Mouse (Mus musculus) granulocyte monocyte progenitor cell, adult 5-6 weeks (primary cell): ENCODE data around the gene Klrk1. TPM values are rescaled to one million over a fixed set of nuclear protein-coding genes. Genes with fewer than 3 reads are reported as not detected.
"Not testable (repeated sequence)": the region's sequence is repeated elsewhere in the genome, so short reads cannot be mapped to it uniquely, and the experiment has no call there.

Source experiments
- ATAC-seq: replicated peaks from 2 replicates; pipeline ENCODE4 v1.8.0; 2016; ENCODE audit warnings: mild to moderate bottlenecking, moderate TSS enrichment, inconsistent platforms; ENCODE audit not compliant: poor library complexity, severe bottlenecking
- total RNA-seq, 2 experiments: library from RNA; stranded (forward) in 1 of 2; stranded (reverse) in 1 of 2; fragments of 200-712, 200-1000 nt in 1 of 2; fragments of >200 nt in 1 of 2; fragmentation: Nextera tagmentation in 1 of 2; gene quantifications; 2 replicates each; pipeline ENCODE4 v1.2.3; 2014 to 2017

The Klrk1 gene
- total RNA-seq (2014; fragmentation: Nextera tagmentation) (6.0 and 8.4 TPM in 2 replicates), total RNA-seq (2017) (9.8 and 14.1 TPM in 2 replicates)

DNA sequence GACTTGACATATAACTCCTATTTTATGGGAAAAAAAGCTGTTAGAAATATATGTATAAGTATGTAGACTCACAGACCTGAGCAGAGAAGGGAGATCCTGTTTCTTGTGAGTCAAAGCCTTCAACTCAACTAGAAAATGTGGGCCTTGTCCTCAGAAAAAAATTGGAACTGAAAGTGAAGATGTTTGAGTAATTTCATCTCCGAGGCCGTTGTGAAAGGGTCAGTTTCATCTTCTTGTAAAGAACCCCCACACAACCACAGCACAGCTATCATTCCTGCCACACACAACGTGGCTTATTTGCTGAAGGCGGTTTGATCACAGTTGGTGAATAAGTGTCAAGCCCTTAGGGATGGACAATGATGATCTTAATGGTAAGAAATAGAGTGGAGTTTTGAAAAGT is at the start of gene Klrk1:
TSS of gene Klrk1 (minus strand) at position 130 of the 400 bp plus-strand sequence.
- peak; percentile 97 for ATAC-seq

DNA sequence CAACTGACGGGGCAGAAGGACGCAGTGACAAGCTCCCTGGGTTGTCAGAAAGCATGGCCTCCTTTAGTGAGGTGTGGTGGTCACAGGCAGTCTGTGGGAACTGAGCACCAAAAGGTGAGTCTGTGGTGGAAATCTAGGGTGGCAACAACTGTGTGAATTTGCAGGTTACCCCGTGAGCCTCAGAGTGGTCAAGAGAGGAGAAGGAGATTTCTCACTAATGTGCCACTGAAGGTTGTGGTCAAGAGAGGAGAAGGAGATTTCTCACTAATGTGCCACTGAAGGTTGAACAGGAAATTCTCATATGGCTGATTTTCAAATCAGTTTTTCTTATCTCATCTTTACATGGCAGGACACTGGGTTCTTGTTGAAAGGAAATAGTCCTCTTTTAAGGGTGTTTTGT is 37.6 kb upstream of the Klrk1 start:
- not testable (repeated sequence) for ATAC-seq

DNA sequence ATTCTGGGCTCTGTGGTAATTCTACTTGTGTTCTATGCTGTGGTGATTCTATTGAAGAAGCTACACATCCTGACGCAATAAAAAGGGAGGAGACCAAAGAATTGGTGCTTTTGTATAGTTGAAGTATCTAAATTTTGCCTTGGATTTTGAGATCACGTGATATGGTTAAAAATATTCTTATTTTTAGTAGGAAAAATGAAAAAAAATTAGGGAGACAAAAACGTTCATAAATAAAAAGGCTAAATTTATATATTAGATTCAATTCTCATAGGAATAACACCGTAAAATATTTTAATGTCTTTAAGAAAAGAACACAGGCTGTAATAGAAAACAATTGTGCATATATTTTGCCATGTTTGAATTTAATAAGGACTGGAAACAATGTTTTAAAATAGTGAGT is 36.9 kb upstream of the Klrk1 start, which contains the start of gene Klrc2:
TSS of gene Klrc2 (minus strand) at position 101 of the 400 bp plus-strand sequence.
- not testable (repeated sequence) for ATAC-seq

DNA sequence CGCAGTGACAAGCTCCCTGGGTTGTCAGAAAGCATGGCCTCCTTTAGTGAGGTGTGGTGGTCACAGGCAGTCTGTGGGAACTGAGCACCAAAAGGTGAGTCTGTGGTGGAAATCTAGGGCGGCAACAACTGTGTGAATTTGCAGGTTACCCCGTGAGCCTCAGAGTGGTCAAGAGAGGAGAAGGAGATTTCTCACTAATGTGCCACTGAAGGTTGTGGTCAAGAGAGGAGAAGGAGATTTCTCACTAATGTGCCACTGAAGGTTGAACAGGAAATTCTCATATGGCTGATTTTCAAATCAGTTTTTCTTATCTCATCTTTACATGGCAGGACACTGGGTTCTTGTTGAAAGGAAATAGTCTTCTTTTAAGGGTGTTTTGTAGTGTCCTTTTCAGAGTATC is 20.4 kb upstream of the Klrk1 start:
- ATAC-seq, result not testable (repeated sequence)

DNA sequence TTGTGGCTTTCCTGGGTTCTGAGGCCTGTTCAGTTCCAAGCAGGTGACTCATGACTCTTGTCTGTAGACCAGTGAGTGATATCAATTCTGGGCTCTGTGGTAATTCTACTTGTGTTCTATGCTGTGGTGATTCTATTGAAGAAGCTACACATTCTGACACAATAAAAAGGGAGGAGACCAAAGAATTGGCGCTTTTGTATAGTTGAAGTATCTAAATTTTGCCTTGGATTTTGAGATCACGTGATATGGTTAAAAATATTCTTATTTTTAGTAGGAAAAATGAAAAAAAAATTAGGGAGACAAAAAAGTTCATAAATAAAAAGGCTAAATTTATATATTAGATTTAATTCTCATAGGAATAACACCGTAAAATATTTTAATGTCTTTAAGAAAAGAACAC is 19.6 kb upstream of the Klrk1 start, which contains the start of gene Klrc3:
TSS of gene Klrc3 (minus strand) at position 101 of the 400 bp plus-strand sequence.
- not testable (repeated sequence) for ATAC-seq

DNA sequence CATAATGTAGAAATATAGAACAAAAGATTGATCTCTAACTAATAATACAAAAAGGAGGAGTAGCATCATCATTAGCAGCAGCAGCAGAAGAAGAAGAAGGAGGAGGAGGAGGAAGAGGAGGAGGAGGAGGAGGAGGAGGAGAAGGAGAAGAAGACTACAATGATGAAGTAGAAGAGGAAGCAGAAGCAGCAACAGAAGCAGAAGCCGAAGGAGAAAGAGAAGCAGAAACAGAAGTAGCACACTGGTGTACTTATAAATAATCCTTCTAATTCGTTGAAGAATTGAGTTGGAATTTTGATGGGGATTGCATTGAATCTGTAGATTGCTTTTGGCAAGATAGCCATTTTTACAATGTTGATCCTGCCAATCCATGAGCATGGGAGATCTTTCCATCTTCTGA is 7.4 kb upstream of the Klrk1 start:
- peak; percentile 56 for ATAC-seq

DNA sequence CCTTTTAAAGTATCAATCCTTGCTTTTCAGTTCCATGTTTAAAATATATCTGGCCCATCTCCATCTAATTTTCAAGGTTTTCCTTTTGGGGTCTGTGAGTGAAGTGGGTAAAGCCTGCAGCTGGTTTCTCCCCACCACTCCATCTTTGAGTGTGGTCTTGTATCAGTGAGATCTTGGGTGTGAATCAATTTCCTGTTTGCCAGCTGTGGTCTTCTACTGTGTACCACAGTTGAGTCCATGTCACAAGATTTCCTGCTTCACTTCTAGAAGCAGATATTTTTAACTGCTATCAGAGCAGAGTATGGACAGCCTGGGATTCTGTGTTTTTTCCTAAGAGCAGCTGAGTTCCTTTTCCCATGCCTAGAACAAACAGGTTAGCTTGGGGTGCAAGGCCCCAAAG is 15.3 kb downstream of the Klrk1 start:
- peak; percentile 95 for ATAC-seq

DNA sequence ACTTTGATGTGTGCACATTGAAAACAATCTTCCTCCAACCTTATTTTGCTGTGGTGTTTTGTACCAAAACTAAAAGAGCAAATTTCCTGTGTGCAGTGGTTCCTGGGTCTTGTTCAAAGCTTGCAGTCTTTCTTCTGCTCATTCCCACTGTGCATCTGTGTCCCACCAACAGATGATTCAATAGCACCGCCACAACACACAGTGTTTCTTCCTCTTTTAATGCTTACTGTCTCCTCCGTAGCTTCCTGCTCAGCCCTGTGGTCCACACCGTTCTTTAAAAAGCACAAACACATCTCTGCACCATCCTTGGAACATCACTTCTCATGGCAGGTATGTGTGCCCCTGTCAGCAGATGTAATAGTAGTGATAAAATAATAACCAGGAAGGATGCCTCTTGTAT is 32.2 kb downstream of the Klrk1 start, which contains the start of gene Klrd1:
TSS of gene Klrd1 (plus strand) at position 275 of the 400 bp plus-strand sequence.
- peak; percentile 98 for ATAC-seq

DNA sequence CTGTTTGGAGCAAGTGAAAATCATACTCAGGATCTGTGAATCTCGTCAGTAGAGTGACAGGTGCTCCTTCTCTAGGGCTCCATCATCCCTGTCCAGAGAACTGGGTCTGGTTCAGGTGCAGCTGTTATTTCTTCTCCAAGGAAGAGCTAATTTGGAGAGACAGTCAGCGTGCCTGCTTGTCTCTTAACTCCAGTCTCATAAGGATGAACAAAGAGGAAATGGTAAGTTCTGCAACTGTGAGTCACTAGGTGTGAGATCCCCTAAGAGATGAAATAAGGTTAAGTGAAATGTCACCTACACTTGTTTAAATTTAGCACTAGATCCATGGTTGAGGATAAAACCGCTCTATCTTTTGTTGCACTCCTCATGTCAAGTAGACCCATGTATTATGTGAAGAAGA is 40.6 kb downstream of the Klrk1 start:
- ATAC-seq, result peak; percentile 72

DNA sequence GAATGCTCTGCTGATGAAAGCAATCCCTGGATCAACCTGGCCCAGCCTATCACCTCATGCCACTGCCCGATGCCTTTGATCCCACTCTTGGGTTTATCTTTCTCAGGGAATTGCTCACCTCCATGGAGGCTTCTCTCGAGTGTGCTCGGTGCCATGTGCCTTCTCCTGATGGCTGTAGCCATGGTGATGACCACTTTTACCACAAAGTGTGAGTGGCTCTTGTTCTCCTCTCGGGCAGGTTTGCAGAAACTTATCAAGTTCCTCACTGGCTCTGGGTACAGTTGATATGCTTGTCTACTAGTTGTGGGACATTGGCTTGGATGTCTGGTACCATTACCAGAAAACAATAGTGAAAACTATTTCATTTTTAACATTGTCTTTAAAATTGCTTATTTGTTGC is 41.8 kb downstream of the Klrk1 start:
- ATAC-seq, result peak; percentile 69

DNA sequence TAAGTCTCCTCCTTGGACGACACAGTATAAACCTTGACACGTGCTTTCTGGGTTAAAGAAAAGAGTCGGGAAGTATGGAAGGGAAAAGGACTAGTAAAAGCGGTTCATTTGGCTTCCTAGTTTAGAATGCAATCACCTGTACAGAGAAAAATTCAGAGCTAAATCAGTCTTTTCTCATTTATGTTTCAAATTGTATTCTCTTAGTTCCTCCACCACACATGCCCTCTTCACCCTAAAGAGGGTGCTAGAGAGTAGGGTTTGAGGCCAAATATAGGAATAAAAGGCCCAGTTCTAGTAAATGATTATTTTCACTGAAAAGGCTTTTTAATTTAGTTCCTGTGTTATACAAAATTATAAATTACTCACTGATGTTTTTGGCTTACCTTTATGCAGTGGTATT is 42.4 kb downstream of the Klrk1 start:
- ATAC-seq, result peak; percentile 74

DNA sequence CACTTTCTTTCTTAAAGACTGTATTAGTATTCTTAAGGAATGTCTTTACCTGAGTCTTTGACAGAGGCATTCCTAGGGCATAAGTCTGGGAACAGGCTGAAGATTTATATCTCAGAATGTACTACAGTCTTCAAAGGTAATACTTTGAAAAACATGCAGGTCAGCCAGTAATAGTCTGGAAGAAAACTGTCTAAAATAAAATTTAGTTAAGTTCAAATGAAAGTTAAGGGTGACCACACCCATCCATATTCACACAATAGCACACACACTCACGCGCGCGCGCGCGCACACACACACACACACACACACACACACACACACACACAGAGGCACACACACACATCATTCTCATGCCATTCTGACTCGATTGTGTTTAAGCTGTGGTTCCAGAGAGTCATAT is 46.1 kb downstream of the Klrk1 start, which contains the start of gene Klre1:
TSS of gene Klre1 (plus strand) at position 301 of the 400 bp plus-strand sequence.
- no peak for ATAC-seq

DNA sequence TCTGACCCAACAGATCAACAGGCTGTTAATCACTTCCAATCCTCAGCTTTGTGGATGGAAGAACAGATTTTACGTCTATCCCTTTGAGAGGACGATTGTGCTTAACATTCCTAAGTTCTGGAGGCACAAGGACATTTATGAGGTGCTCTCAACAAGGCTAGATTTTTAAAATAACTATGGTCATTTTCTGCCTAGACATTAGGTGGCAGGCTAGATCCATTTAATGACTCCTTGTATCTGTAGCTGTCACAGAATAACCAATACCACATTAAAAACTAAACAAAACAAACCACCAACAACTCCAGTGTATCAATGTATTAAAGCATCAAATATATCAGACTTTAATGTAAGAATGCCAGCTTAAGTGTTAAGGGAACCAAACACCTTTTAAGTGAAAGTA is 48.3 kb downstream of the Klrk1 start:
- peak; percentile 50; the same call in 1 of the 2 replicates for ATAC-seq

DNA sequence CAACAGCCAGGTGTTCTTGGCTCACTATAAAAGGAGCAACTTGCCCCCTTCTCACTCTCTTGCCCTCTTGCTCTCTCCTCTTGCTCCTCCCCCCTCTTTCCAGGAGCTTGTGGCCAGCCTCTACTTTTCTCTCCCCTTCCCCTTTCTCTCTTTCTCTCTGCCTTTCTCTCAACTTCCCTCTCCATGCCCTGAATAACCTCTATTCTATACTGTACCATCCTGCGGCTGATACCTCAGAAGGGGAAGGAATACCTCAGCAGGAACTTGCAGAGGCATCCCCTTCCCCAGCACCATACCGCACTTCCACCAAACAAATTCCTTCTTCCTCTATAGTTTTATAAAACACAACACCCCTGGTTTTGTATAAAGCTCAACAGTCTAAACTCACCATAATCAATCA is 58.4 kb downstream of the Klrk1 start:
- peak; percentile 99 for ATAC-seq

Other genes starting within 250 kb of the Klrk1 start
- not detected in 2 replicates for gene Clec12b, start 238.0 kb downstream of the Klrk1 start, total RNA-seq (2014; fragmentation: Nextera tagmentation)
- not detected in 2 replicates for gene Clec12b, start 238.0 kb downstream of the Klrk1 start, total RNA-seq (2017)
- 2.0 TPM in 1 of 2 replicates, not detected in the other for gene Clec1b, start 226.6 kb downstream of the Klrk1 start, total RNA-seq (2014; fragmentation: Nextera tagmentation)
- 0.21 TPM in 1 of 2 replicates, not detected in the other for gene Clec1b, start 226.6 kb downstream of the Klrk1 start, total RNA-seq (2017)
- gene Clec9a, start 215.0 kb downstream of the Klrk1 start, total RNA-seq (2014; fragmentation: Nextera tagmentation), result not detected in 2 replicates
- gene Clec9a, start 215.0 kb downstream of the Klrk1 start, total RNA-seq (2017), result 0.60 TPM in 1 of 2 replicates, not detected in the other
- not detected in 2 replicates for gene Clec1a, start 171.9 kb downstream of the Klrk1 start, total RNA-seq (2014; fragmentation: Nextera tagmentation)
- not detected in 2 replicates for gene Clec1a, start 171.9 kb downstream of the Klrk1 start, total RNA-seq (2017)
- gene Olr1, start 116.7 kb downstream of the Klrk1 start, total RNA-seq (2014; fragmentation: Nextera tagmentation), result 15.1 and 18.4 TPM in 2 replicates
- gene Olr1, start 116.7 kb downstream of the Klrk1 start, total RNA-seq (2017), result 16.9 and 23.2 TPM in 2 replicates
- 0.53 TPM in 1 of 2 replicates, not detected in the other for gene Tmem52b, start 111.3 kb downstream of the Klrk1 start, total RNA-seq (2014; fragmentation: Nextera tagmentation)
- not detected in 2 replicates for gene Tmem52b, start 111.3 kb downstream of the Klrk1 start, total RNA-seq (2017)
- 37.4 and 45.0 TPM in 2 replicates for gene Gabarapl1, start 90.7 kb downstream of the Klrk1 start, total RNA-seq (2014; fragmentation: Nextera tagmentation)
- 39.8 and 76.6 TPM in 2 replicates for gene Gabarapl1, start 90.7 kb downstream of the Klrk1 start, total RNA-seq (2017)
- not detected in 2 replicates for gene Klre1, start 46.0 kb downstream of the Klrk1 start, total RNA-seq (2014; fragmentation: Nextera tagmentation)
- gene Klre1, start 46.0 kb downstream of the Klrk1 start, total RNA-seq (2017), result not detected in 2 replicates
- 9.6 TPM in 1 of 2 replicates, not detected in the other for gene Klrd1, start 32.1 kb downstream of the Klrk1 start, total RNA-seq (2014; fragmentation: Nextera tagmentation)
- gene Klrd1, start 32.1 kb downstream of the Klrk1 start, total RNA-seq (2017), result 0.34 TPM in 1 of 2 replicates, not detected in the other
- gene Klrc3, start 19.5 kb upstream of the Klrk1 start, total RNA-seq (2014; fragmentation: Nextera tagmentation), result not detected in 2 replicates
- not detected in 2 replicates for gene Klrc3, start 19.5 kb upstream of the Klrk1 start, total RNA-seq (2017)
- gene Klrc2, start 36.8 kb upstream of the Klrk1 start, total RNA-seq (2014; fragmentation: Nextera tagmentation), result not detected in 2 replicates
- gene Klrc2, start 36.8 kb upstream of the Klrk1 start, total RNA-seq (2017), result 1.6 TPM in 1 of 2 replicates, not detected in the other
- not detected in 2 replicates for gene Klrc1, start 55.1 kb upstream of the Klrk1 start, total RNA-seq (2014; fragmentation: Nextera tagmentation)
- gene Klrc1, start 55.1 kb upstream of the Klrk1 start, total RNA-seq (2017), result 2.9 TPM in 1 of 2 replicates, not detected in the other
- gene Klri1, start 93.3 kb upstream of the Klrk1 start, total RNA-seq (2014; fragmentation: Nextera tagmentation), result not detected in 2 replicates
- not detected in 2 replicates for gene Klri1, start 93.3 kb upstream of the Klrk1 start, total RNA-seq (2017)
- not detected in 2 replicates for gene Klri2, start 116.6 kb upstream of the Klrk1 start, total RNA-seq (2014; fragmentation: Nextera tagmentation)
- gene Klri2, start 116.6 kb upstream of the Klrk1 start, total RNA-seq (2017), result not detected in 2 replicates
- gene Gm156, start 160.4 kb upstream of the Klrk1 start, total RNA-seq (2014; fragmentation: Nextera tagmentation), result not detected in 2 replicates
- gene Gm156, start 160.4 kb upstream of the Klrk1 start, total RNA-seq (2017), result not detected in 2 replicates
- not detected in 2 replicates for gene Gm17631, start 238.8 kb upstream of the Klrk1 start, total RNA-seq (2014; fragmentation: Nextera tagmentation)
- gene Gm17631, start 238.8 kb upstream of the Klrk1 start, total RNA-seq (2017), result not detected in 2 replicates